ENCODE assay signal across 8 mouse cellular contexts in genomic region chr13:69809681-69810611, GRCm38 (mm10). TPM values are rescaled to one million over a fixed set of nuclear protein-coding genes. Genes with fewer than 3 reads are reported as not detected.
DNase-seq lines count a peak whose midpoint lies in the region; ATAC-seq and TF ChIP-seq lines count a peak whose summit lies in the region.

No protein-coding gene starts in this region.

- no peak for TF ChIP-seq POLR2A in ES-Bruce4 (IDR thresholded peaks at IDR 0.05; ENCODE audit: insufficient read depth, low read length)

- no peaks in the 10 kb centered on the region for H3K9me3 ChIP-seq in ES-Bruce4 (replicated peaks; ENCODE audit: control insufficient read depth, insufficient read depth, low read length, poor library complexity, severe bottlenecking)
- no peaks in the 10 kb centered on the region for H3K9me3 ChIP-seq in forebrain, embryonic 12.5 days
- no peaks in the 10 kb centered on the region for H3K9me3 ChIP-seq in heart, embryonic 16.5 days (replicated peaks; ENCODE audit: control insufficient read depth, low read length)
- H3K9me3 ChIP-seq in liver, embryonic 15.5 days (replicated peaks) = no peaks in the 10 kb centered on the region
- no peaks in the 10 kb centered on the region for H3K9me3 ChIP-seq in neural tube, embryonic 12.5 days
- H3K9me3 ChIP-seq in stomach, postnatal 0 days (ENCODE audit: control insufficient read depth, low read length) = no peaks in the 10 kb centered on the region

- ATAC-seq in forebrain, embryonic 12.5 days (ENCODE audit: low FRiP score) = peak; percentile 96
- ATAC-seq in heart, embryonic 16.5 days (replicated peaks; ENCODE audit: extremely low read depth, insufficient read depth, low FRiP score) = peak; percentile 95
- peak; percentile 88 for ATAC-seq in liver, embryonic 15.5 days (ENCODE audit: insufficient read depth)
- peak; percentile 98 for ATAC-seq in neural tube, embryonic 12.5 days (ENCODE audit: low FRiP score, low read depth)
- peak; percentile 96 for ATAC-seq in stomach, postnatal 0 days (ENCODE audit: low FRiP score, low TSS enrichment)

- H3K27ac ChIP-seq in ES-Bruce4 (ENCODE audit: insufficient read depth, low read length) = no peak overlapping the region
- peak overlapping the region; percentile 31; the same call in 1 of the 2 replicates for H3K27ac ChIP-seq in forebrain, embryonic 12.5 days
- H3K27ac ChIP-seq in heart, embryonic 16.5 days (ENCODE audit: low read length) = peak overlapping the region; percentile 59; the same call in 1 of the 2 replicates
- 0 out of 2 replicates have a peak overlapping the region, but pooled peaks have one; percentile 38 for H3K27ac ChIP-seq in liver, embryonic 15.5 days (replicated peaks)
- H3K27ac ChIP-seq in neural tube, embryonic 12.5 days = no peak overlapping the region
- peak overlapping the region; percentile 73 for H3K27ac ChIP-seq in stomach, postnatal 0 days (replicated peaks)

- peak overlapping the region; percentile 69 for H3K9ac ChIP-seq in ES-Bruce4 (ENCODE audit: low read depth, poor library complexity, severe bottlenecking)
- H3K9ac ChIP-seq in forebrain, embryonic 12.5 days = peak overlapping the region; percentile 91
- H3K9ac ChIP-seq in heart, embryonic 16.5 days (ENCODE audit: low read length) = peak overlapping the region; percentile 94
- peak overlapping the region; percentile 84 for H3K9ac ChIP-seq in liver, embryonic 15.5 days
- H3K9ac ChIP-seq in neural tube, embryonic 12.5 days = peak overlapping the region; percentile 95
- peak overlapping the region; percentile 92 for H3K9ac ChIP-seq in stomach, postnatal 0 days (ENCODE audit: low read length)

- TF ChIP-seq EP300 in ES-Bruce4 (IDR thresholded peaks at IDR 0.05; ENCODE audit: insufficient read depth, low read depth, low read length) = no peak
- no peak for TF ChIP-seq EP300 in stomach, postnatal 0 days (optimal IDR thresholded peaks at IDR 0.05)

- H3K27me3 ChIP-seq in ES-Bruce4 (ENCODE audit: control insufficient read depth, insufficient read depth, low read length, poor library complexity, severe bottlenecking) = no peaks in the 10 kb centered on the region; the same call in 1 of the 2 replicates
- H3K27me3 ChIP-seq in forebrain, embryonic 12.5 days = 0 out of 2 replicates have a peak, but pooled peaks cover 3% of the 10 kb centered on the region
- no peaks in the 10 kb centered on the region for H3K27me3 ChIP-seq in heart, embryonic 16.5 days (ENCODE audit: control insufficient read depth, insufficient read depth, low read length)
- H3K27me3 ChIP-seq in liver, embryonic 15.5 days = no peaks in the 10 kb centered on the region
- H3K27me3 ChIP-seq in neural tube, embryonic 12.5 days (replicated peaks) = no peaks in the 10 kb centered on the region
- no peaks in the 10 kb centered on the region for H3K27me3 ChIP-seq in stomach, postnatal 0 days (ENCODE audit: control insufficient read depth, insufficient read depth, low read length)

- no peak for TF ChIP-seq CTCF in ES-Bruce4 (IDR thresholded peaks at IDR 0.05; ENCODE audit: low read depth, low read length)
- TF ChIP-seq CTCF in stomach, postnatal 0 days (IDR thresholded peaks at IDR 0.05; ENCODE audit: low read depth) = no peak

- DNase-seq in c-Kit-positive CD71-positive TER-119-positive erythroid progenitor cells, embryonic 14.5 days (ENCODE audit: low spot score) = peak; percentile 77
- DNase-seq in kidney, postnatal 36 days = peak; percentile 88 to 95
- peak; percentile 96 for DNase-seq in stomach, postnatal 0 days (ENCODE audit: low spot score)

- H3K4me1 ChIP-seq in ES-Bruce4 (ENCODE audit: control insufficient read depth, insufficient read depth, low read length) = no peaks in the 10 kb centered on the region
- peaks cover 18% of the 10 kb centered on the region for H3K4me1 ChIP-seq in forebrain, embryonic 12.5 days
- H3K4me1 ChIP-seq in heart, embryonic 16.5 days (ENCODE audit: control insufficient read depth, insufficient read depth, low read length) = peaks cover 19% of the 10 kb centered on the region
- H3K4me1 ChIP-seq in liver, embryonic 15.5 days (replicated peaks) = peaks cover 20% of the 10 kb centered on the region
- H3K4me1 ChIP-seq in neural tube, embryonic 12.5 days = peaks cover 11% of the 10 kb centered on the region
- H3K4me1 ChIP-seq in stomach, postnatal 0 days (replicated peaks; ENCODE audit: control insufficient read depth, insufficient read depth) = no peaks in the 10 kb centered on the region

- H3K4me3 ChIP-seq in ES-Bruce4 (ENCODE audit: low read depth, low read length) = peak overlapping the region; percentile 94
- peak overlapping the region; percentile 95 for H3K4me3 ChIP-seq in forebrain, embryonic 12.5 days (replicated peaks)
- peak overlapping the region; percentile 98 for H3K4me3 ChIP-seq in heart, embryonic 16.5 days (ENCODE audit: low read length)
- H3K4me3 ChIP-seq in liver, embryonic 15.5 days (replicated peaks) = peak overlapping the region; percentile 92
- peak overlapping the region; percentile 97 for H3K4me3 ChIP-seq in neural tube, embryonic 12.5 days
- peak overlapping the region; percentile 89 for H3K4me3 ChIP-seq in stomach, postnatal 0 days (ENCODE audit: low read depth, low read length)

- peak overlapping the region; percentile 99 for H3K4me2 ChIP-seq in forebrain, embryonic 12.5 days
- H3K4me2 ChIP-seq in heart, embryonic 16.5 days (ENCODE audit: low read depth, low read length) = peak overlapping the region; percentile 99
- peak overlapping the region; percentile 88 for H3K4me2 ChIP-seq in liver, embryonic 15.5 days
- H3K4me2 ChIP-seq in neural tube, embryonic 12.5 days (replicated peaks) = peak overlapping the region; percentile 91
- peak overlapping the region; percentile 98 for H3K4me2 ChIP-seq in stomach, postnatal 0 days (replicated peaks; ENCODE audit: low read depth)

- under 1% methylated on average over 55 of the region's 55 CpGs for WGBS in forebrain, embryonic 12.5 days
- WGBS in heart, embryonic 16.5 days = under 1% methylated on average over 55 of the region's 55 CpGs
- WGBS in liver, embryonic 15.5 days (ENCODE audit: insufficient replicate concordance) = under 1% methylated on average over 55 of the region's 55 CpGs
- 2% methylated on average over 55 of the region's 55 CpGs for WGBS in neural tube, embryonic 12.5 days
- WGBS in stomach, postnatal 0 days = 1% methylated on average over 55 of the region's 55 CpGs

- H3K36me3 ChIP-seq in ES-Bruce4 (ENCODE audit: control insufficient read depth, insufficient read depth, low read length, poor library complexity, severe bottlenecking) = peaks cover 11% of the 10 kb centered on the region
- peaks cover 31% of the 10 kb centered on the region for H3K36me3 ChIP-seq in forebrain, embryonic 12.5 days (replicated peaks)
- H3K36me3 ChIP-seq in heart, embryonic 16.5 days (ENCODE audit: control insufficient read depth, insufficient read depth) = peaks cover 23% of the 10 kb centered on the region
- peaks cover 30% of the 10 kb centered on the region for H3K36me3 ChIP-seq in liver, embryonic 15.5 days (replicated peaks)
- H3K36me3 ChIP-seq in neural tube, embryonic 12.5 days = peaks cover 32% of the 10 kb centered on the region
- H3K36me3 ChIP-seq in stomach, postnatal 0 days (ENCODE audit: control insufficient read depth, insufficient read depth, low read length) = peaks cover 7% of the 10 kb centered on the region

RNA-seq across cellular contexts. Expression of gene Med10, which starts 7.8 kb away (rescaled TPM):
- 38.8 and 45.1 TPM in 2 replicates for polyA plus RNA-seq in ES-Bruce4 (2011; ENCODE audit: insufficient read depth, insufficient read length, low read depth, missing spikeins)
- polyA plus RNA-seq in forebrain, embryonic 12.5 days (2016; fragmentation: Nextera tagmentation; extraction: Ambion mirVana) = 160 and 173 TPM in 2 replicates
- polyA plus RNA-seq in heart, embryonic 16.5 days (2015; fragmentation: Nextera tagmentation; extraction: Ambion mirVana) = 106 and 109 TPM in 2 replicates
- polyA plus RNA-seq in liver, embryonic 15.5 days (2015; fragmentation: Nextera tagmentation; extraction: Ambion mirVana) = 39.0 and 41.7 TPM in 2 replicates
- 190 and 210 TPM in 2 replicates for polyA plus RNA-seq in neural tube, embryonic 12.5 days (2016; fragmentation: Nextera tagmentation; extraction: Ambion mirVana)
- polyA plus RNA-seq in stomach, postnatal 0 days (2015; fragmentation: Nextera tagmentation; extraction: Ambion mirVana) = 98.2 and 102 TPM in 2 replicates

Comparison
In these comparisons a context has a peak if more than half of its experiments do, and no peak if none do; other contexts are left out.
1. H3K27ac ChIP-seq: peak in forebrain, embryonic 12.5 days (single experiment), heart, embryonic 16.5 days (single experiment), liver, embryonic 15.5 days (single experiment) and stomach, postnatal 0 days (single experiment); none in ES-Bruce4 (single experiment) and neural tube, embryonic 12.5 days (single experiment).
2. Peak in every context shown above with its lines, with median percentiles within 50 percentile points of each other: H3K4me3 ChIP-seq, H3K9ac ChIP-seq, DNase-seq, ATAC-seq and H3K4me2 ChIP-seq.